Mouse (Mus musculus) gastrocnemius, postnatal 14 days (tissue): ENCODE data around the gene Armc2. TPM values are rescaled to one million over a fixed set of nuclear protein-coding genes. Genes with fewer than 3 reads are reported as not detected.
A peak's percentile ranks its signal among the peaks of the same experiment; 100 is the strongest.

Experiments used
- DNase-seq: peaks from one replicate; pipeline ENCODE4 v3.0.0; 2021; ENCODE audit warnings: mixed read lengths
- intact Hi-C: fragments of 180-260 bp; cut with DNase I; formaldehyde crosslinking; loops from one replicate; pipeline ENCODE4 v1.15.1; 2025; ENCODE audit warnings: low total_unique reads
- long read RNA-seq, 2 experiments: library from polyadenylated mRNA; stranded (forward); transcript quantifications; one replicate each; pipeline ENCODE4 v2.0.0; 2021
- total RNA-seq, 2 experiments: library from RNA; stranded (reverse); gene quantifications; 2 replicates each; pipeline ENCODE4 v1.2.3; 2021

The Armc2 gene
- under 1 TPM; 0.29 to 0.47 TPM for total RNA-seq
- long read RNA-seq, experiment 1 = 0 reads
- long read RNA-seq, experiment 2 = 0 reads

DNA sequence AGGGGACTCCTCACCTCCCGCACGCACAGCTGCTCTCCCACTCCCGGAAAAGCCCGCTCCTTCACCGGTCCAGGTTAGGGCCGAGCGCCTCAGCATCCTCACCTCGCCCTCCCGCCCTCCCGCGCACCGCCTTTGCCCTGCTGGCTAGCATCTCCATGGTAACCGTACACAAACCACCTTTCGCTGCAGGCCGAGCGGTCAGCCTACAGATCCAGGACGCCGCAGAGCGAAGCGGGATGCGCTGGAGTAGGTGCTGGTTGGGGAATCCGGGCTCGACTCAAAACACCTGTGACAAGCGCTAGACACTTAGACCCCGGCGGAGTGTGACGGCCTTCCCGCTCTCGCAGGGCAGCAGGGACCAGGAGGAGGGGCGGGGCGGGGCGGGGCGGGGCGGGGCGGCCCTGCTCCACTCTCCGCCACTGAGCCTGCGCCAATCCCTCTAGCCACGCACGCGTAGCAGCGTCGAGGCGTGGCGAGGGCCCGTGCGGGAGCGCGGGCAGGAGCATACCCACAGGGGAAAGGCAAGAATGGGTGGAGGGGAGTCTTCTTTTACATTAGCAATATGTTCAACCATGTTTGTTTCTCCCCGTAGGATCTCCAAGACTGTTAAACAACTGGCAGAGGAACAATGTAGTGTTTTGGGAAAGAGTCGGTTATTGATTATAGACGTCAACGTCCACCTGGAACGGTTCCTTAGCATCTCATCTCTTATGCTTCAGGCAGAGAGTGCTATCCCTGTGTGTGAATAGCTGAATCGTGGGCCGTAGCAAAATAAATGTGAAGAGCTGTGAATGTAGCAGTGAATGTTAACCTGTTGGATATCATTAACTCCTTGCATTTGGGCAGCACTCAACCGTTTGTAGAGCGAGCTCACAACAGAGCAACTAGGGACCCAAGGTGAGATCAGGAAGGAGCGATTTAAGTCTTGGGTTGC, at the start of gene Armc2:
TSS of gene Armc2 (minus strand) at position 427 of the 934 bp plus-strand sequence.
- intact Hi-C loops = no loop called here
- peak; percentile 70 for DNase-seq

DNA sequence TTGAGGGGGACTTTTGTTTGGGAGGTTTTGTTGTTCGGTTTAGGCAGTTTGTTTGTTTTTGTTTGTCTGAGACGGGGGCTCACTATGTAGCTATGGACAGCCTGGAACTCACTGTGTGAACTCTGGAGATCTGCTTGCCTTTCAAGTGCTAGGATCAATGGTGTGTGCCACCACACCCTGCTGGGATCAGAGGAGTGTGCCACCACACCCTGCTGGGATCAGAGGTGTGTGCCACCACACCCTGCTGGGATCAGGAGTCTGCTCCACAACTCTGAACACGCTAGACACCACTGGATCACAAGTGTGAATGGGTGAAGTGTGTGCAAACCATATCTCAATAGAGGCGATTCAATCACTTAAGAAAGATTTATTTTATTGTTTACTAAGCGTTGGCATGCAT, 46.2 kb upstream of the Armc2 start:
- intact Hi-C loops = no loop called here
- DNase-seq = no peak

DNA sequence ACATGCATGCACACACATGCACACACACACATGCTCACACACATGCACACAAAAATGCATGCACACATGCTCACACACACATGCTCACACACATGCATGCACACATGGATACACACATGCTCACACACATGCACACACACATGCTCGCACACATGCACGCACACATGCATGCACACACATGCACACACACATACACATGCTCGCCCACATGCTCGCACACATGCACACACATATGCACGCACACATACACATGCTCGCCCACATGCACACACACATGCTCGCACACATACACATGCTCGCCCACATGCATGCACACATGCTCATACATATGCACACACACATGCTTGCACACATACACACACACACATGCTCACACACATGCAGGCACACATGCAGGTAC, 41.3 kb upstream of the Armc2 start:
- intact Hi-C loops = no loop called here

DNA sequence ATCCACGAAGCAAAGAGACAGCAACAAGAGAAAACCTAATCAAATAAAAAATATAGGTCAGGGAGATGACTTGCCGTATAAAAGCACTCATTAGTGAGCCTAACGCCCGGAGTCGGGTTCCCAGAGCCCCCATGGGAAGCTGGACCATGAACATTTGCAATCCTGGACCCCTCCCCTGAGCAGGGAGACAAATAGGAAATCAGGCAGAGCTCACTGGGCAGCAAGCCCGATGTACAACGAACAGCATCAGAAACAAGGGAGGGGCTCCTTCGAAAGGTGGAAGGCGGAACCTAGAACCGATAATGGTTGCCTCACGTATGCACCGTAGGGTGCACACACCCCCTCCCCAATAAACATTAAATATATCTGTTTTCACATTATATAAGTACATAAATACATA, 39.5 kb upstream of the Armc2 start:
- no peak for DNase-seq
- intact Hi-C loops = no loop called here

More for the DNA sequence above, 41.3 kb upstream of the Armc2 start:
- no peak for DNase-seq

- intact Hi-C loops = no loop called here
- no peak for DNase-seq
Observed at GRCm38 (mm10) chr10:42057231-42057601, 39.0 kb upstream of the Armc2 start.

DNA sequence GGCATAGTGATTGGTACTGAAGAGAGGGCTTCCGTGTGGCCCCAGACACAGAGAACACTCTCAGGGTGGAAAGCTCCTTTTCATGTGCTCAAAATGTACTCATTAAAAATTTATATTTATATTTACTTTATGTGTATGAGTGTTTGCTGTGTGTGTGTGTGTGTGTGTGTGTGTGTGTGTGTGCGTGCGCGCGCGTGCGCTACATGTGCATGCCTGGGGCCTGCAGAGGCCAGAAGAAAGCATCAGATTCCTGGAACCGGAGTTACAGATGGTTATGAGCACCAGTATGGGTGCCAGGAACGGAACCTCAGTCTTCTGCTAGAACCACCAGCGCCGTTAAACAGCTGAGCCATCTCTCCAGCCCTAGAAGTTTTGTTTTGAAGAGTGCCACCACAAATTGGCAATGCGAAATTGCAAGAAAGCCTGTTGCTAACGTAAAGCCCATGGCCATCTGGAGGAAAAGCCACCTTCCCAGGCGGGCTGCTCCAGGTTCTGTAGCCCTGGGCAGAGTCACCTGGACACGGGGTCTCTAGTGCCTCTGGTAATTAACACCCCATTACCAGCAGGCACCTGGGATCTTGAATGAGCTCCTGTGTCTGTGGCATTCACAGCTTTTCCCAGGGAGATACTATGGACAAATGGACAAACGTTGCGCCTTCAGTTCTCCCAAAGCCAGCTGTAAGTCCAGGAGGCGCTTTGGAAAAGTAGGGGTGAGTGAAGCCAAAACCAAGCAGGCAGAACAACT, 38.4 kb upstream of the Armc2 start:
- no peak for DNase-seq
- intact Hi-C loops = no loop called here

- DNase-seq = no peak
- intact Hi-C loops = no loop called here
Observed at GRCm38 (mm10) chr10:42055224-42056165, 37.3 kb upstream of the Armc2 start.

GRCm38 (mm10) chr10:42051069-42051468, 32.8 kb upstream of the Armc2 start:
- intact Hi-C loops = no loop called here
- no peak for DNase-seq

- no peak for DNase-seq
- intact Hi-C loops = no loop called here
Observed at GRCm38 (mm10) chr10:42048648-42049047, 30.4 kb upstream of the Armc2 start.

DNA sequence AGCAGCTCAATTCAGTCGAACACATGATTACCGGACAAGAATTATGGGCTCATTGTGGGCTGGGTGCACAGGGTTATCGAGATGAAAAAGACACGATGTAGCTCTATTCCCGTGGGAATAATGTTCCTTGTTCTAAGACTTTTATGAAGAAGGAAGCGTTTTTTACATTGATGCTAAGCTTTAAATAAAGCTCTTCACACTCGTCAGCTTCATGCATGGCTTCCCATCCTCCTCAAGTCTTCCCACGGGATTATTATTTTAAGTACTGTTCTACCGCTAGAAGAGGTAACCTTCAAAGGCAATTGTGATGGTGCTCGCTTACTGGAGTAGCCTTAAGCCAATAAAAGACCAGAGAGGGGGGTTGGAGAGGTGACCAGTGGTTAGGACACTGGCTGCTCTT, 26.3 kb upstream of the Armc2 start:
- no peak for DNase-seq
- intact Hi-C loops = no loop called here

DNA sequence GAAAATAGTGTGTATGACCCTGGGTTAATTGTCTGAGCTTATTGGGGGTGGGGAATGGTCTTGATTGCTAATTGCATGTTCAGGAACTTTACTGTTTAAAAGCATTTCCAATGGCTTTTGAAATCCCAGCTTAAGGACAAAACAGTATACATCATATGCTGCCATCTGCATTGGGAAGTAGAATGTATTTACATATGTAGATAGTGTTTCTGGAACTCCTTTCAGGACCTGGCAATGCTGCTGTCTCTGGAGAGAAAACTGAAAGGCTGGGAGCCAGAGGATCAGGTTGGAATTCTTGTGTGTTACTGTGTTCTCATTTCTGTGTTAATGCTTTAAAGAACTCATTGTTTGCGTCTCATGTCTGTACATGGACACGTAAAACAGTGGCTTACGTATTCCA, 25.1 kb upstream of the Armc2 start:
- no peak for DNase-seq
- intact Hi-C loops = no loop called here

GRCm38 (mm10) chr10:42042881-42043280, 24.6 kb upstream of the Armc2 start:
- DNase-seq = no peak
- intact Hi-C loops = no loop called here

DNA sequence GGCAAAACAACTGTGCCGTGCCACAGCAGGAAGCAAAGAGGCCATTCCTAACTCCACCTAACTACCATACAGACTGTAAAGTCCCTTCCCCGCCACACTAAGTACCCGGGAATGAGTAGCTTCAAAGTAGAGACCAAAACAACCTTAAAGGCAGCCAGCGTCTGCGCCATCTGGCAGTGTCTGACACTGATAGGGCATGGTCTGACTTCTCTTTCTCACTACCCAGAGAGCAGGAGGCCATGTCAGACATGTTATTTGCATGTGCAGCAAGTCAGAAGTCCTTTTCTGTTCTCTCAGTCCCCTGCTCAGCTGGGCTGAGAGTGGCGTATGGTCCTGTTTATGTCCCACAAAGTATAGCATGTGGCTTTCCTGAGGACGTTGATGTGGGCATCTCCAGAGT, 23.8 kb upstream of the Armc2 start:
- intact Hi-C loops = no loop called here
- DNase-seq = no peak

- intact Hi-C loops = no loop called here
Observed at GRCm38 (mm10) chr10:42038571-42038970, 20.3 kb upstream of the Armc2 start.

GRCm38 (mm10) chr10:42037301-42037870, 19.1 kb upstream of the Armc2 start:
- DNase-seq = no peak
- intact Hi-C loops = no loop called here

More at GRCm38 (mm10) chr10:42038571-42038970, 20.3 kb upstream of the Armc2 start:
- no peak for DNase-seq

- intact Hi-C loops = no loop called here
- DNase-seq = no peak
Observed at GRCm38 (mm10) chr10:42036846-42037245, 18.6 kb upstream of the Armc2 start.

- no peak for DNase-seq
- intact Hi-C loops = no loop called here
Observed at GRCm38 (mm10) chr10:42033571-42033970, 15.3 kb upstream of the Armc2 start.

DNA sequence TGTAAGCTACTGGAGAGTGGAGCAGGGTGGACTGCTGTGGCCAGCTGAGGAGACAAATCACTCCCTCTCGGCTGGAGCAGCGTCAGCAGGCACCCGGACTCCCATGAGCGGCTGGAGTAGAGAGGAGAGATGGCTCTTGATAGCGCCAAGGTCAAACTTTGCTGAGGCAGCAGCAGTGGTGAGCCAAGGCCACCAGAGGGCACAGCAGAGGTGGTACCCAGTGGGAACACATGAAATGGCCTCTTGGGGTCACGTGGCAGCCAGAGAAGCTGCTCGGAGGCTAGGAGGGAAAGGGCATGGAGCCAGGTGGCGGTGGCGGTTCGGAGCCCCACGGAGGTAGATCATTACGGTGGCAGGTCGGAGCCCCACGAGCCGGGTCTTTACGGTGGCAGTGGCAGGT, 12.8 kb upstream of the Armc2 start:
- peak; percentile 88 for DNase-seq
- intact Hi-C loops = no loop called here

- DNase-seq = no peak
- intact Hi-C loops = loop anchor here (5.0 kb wide), 2 partner anchors 47 to 248 kb away; partner anchors contain the start of gene Foxo3
Observed at GRCm38 (mm10) chr10:42029502-42029901, 11.3 kb upstream of the Armc2 start.
